In the genomic region with DNA sequence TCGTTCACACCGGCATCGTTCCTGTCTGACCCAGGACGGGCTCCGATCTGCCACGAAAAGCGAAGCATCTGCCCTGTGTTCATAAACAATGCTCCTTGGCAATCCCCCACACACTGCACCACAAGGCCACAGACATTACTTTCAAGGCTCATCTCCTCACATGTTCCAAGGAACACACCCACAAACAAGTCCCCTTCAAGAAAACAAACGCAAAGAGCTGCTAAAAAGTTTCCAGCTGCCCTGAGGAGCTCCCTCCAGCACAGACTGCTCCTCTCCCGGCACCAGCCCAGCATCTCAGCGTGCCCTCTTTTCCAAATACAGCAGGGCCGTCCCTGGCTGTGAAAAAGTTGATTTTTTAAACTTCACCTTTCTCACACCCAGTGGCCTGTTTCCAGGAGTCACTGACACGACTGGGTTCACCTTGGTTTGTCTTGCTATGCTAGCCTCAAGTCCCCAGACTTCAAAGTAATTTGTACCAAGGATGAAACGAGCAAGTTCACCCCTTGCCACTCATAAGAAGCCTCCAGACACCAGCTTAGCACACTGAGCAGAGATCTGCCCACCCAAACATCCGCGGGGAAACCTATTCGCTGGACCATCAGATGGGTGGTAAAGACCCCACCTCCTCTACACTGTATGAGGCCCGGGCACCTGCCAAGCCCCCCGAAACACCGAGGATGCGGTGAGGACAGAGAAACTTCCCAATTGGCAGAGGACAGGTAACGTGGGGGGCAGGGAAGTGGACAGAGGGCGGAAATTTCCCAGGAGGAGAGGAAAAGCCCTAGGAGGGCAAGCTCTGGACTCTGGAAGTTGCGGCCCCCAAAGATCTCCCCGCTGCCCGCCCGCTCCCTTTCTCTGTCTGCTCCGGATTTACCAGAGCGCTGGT, we compare ENCODE assay signal across 8 mouse cellular contexts. TPM values are rescaled to one million over a fixed set of nuclear protein-coding genes. Genes with fewer than 3 reads are reported as not detected.
A peak's percentile ranks its signal among the peaks of the same experiment; 100 is the strongest.
DNase-seq lines count a peak whose midpoint lies in the region; ATAC-seq and TF ChIP-seq lines count a peak whose summit lies in the region.

No protein-coding gene starts in this region.

- no peaks in the 10 kb centered on the region for H3K36me3 ChIP-seq in kidney, embryonic 14.5 days (ENCODE audit: control insufficient read depth, insufficient read depth, low read length)
- no peaks in the 10 kb centered on the region for H3K36me3 ChIP-seq in ES-Bruce4 (ENCODE audit: control insufficient read depth, insufficient read depth, low read length, poor library complexity, severe bottlenecking)
- H3K36me3 ChIP-seq in heart, postnatal 0 days (replicated peaks; ENCODE audit: control insufficient read depth, insufficient read depth, low read length): no peaks in the 10 kb centered on the region
- no peaks in the 10 kb centered on the region for H3K36me3 ChIP-seq in lung, postnatal 0 days (ENCODE audit: insufficient read depth, low read length)
- H3K36me3 ChIP-seq in stomach, embryonic 16.5 days (ENCODE audit: control insufficient read depth, insufficient read depth, low read length): no peaks in the 10 kb centered on the region

- no peak for DNase-seq in kidney, adult 9 months
- DNase-seq in cerebellum, postnatal 14 days: peak; percentile 48
- no peak for DNase-seq in heart, postnatal 0 days (ENCODE audit: low spot score)
- no peak for DNase-seq in lung, postnatal 0 days (ENCODE audit: low spot score)
- no peak for DNase-seq in layer of hippocampus, postnatal 14 days (ENCODE audit: low spot score in 2 of 2)

- WGBS in kidney, embryonic 14.5 days: 9% methylated on average over 28 of the region's 28 CpGs
- 11% methylated on average over 28 of the region's 28 CpGs for WGBS in heart, postnatal 0 days
- 6% methylated on average over 26 of the region's 28 CpGs for WGBS in lung, postnatal 0 days
- 8% methylated on average over 28 of the region's 28 CpGs for WGBS in stomach, embryonic 16.5 days

- no peaks in the 10 kb centered on the region for H3K27me3 ChIP-seq in kidney, embryonic 14.5 days (ENCODE audit: control insufficient read depth, insufficient read depth, low read length)
- H3K27me3 ChIP-seq in ES-Bruce4 (ENCODE audit: control insufficient read depth, insufficient read depth, low read length, poor library complexity, severe bottlenecking): no peaks in the 10 kb centered on the region
- H3K27me3 ChIP-seq in heart, postnatal 0 days (ENCODE audit: control insufficient read depth, insufficient read depth, low read length): peaks cover 8% of the 10 kb centered on the region; the same call in 1 of the 2 replicates
- H3K27me3 ChIP-seq in lung, postnatal 0 days (replicated peaks; ENCODE audit: insufficient read depth, low read length): no peaks in the 10 kb centered on the region
- H3K27me3 ChIP-seq in stomach, embryonic 16.5 days (ENCODE audit: control insufficient read depth, insufficient read depth, low read length): no peaks in the 10 kb centered on the region

- H3K27ac ChIP-seq in kidney, embryonic 14.5 days (ENCODE audit: low read depth, low read length): peak overlapping the region; percentile 85
- no peak overlapping the region for H3K27ac ChIP-seq in ES-Bruce4 (ENCODE audit: insufficient read depth, low read length)
- H3K27ac ChIP-seq in heart, postnatal 0 days (ENCODE audit: low read depth): peak overlapping the region; percentile 52
- H3K27ac ChIP-seq in lung, postnatal 0 days (ENCODE audit: low read length): peak overlapping the region; percentile 93
- H3K27ac ChIP-seq in stomach, embryonic 16.5 days (ENCODE audit: low read length): peak overlapping the region; percentile 91

- peak overlapping the region; percentile 65 for H3K9ac ChIP-seq in kidney, embryonic 14.5 days (ENCODE audit: low read depth, low read length)
- H3K9ac ChIP-seq in ES-Bruce4 (ENCODE audit: low read depth, poor library complexity, severe bottlenecking): peak overlapping the region; percentile 70
- peak overlapping the region; percentile 54 for H3K9ac ChIP-seq in heart, postnatal 0 days (replicated peaks; ENCODE audit: low read depth, low read length)
- peak overlapping the region; percentile 69 for H3K9ac ChIP-seq in lung, postnatal 0 days (replicated peaks; ENCODE audit: low read depth)
- H3K9ac ChIP-seq in stomach, embryonic 16.5 days (ENCODE audit: low read length): peak overlapping the region; percentile 84

- no peaks in the 10 kb centered on the region for H3K9me3 ChIP-seq in kidney, embryonic 14.5 days (ENCODE audit: control insufficient read depth, low read length)
- no peaks in the 10 kb centered on the region for H3K9me3 ChIP-seq in ES-Bruce4 (replicated peaks; ENCODE audit: control insufficient read depth, insufficient read depth, low read length, poor library complexity, severe bottlenecking)
- H3K9me3 ChIP-seq in heart, postnatal 0 days (replicated peaks; ENCODE audit: control insufficient read depth, low read length): no peaks in the 10 kb centered on the region
- no peaks in the 10 kb centered on the region for H3K9me3 ChIP-seq in lung, postnatal 0 days (ENCODE audit: low read length)
- no peaks in the 10 kb centered on the region for H3K9me3 ChIP-seq in stomach, embryonic 16.5 days (replicated peaks; ENCODE audit: control insufficient read depth, low read length)

- peak overlapping the region; percentile 73 for H3K4me3 ChIP-seq in kidney, embryonic 14.5 days (ENCODE audit: low read length)
- H3K4me3 ChIP-seq in ES-Bruce4 (ENCODE audit: low read depth, low read length): peak overlapping the region; percentile 90
- H3K4me3 ChIP-seq in heart, postnatal 0 days (ENCODE audit: low read depth, low read length): peak overlapping the region; percentile 63
- H3K4me3 ChIP-seq in lung, postnatal 0 days (ENCODE audit: low read depth, low read length): peak overlapping the region; percentile 69
- peak overlapping the region; percentile 80 for H3K4me3 ChIP-seq in stomach, embryonic 16.5 days (replicated peaks; ENCODE audit: low read length)

- no peak for TF ChIP-seq CTCF in ES-Bruce4 (IDR thresholded peaks at IDR 0.05; ENCODE audit: low read depth, low read length)
- TF ChIP-seq CTCF in heart, postnatal 0 days (IDR thresholded peaks at IDR 0.05; ENCODE audit: low read depth): no peak
- no peak for TF ChIP-seq CTCF in lung, postnatal 0 days (IDR thresholded peaks at IDR 0.05)

- peaks cover 7% of the 10 kb centered on the region for H3K4me1 ChIP-seq in kidney, embryonic 14.5 days (ENCODE audit: control insufficient read depth, insufficient read depth, low read length)
- no peaks in the 10 kb centered on the region for H3K4me1 ChIP-seq in ES-Bruce4 (ENCODE audit: control insufficient read depth, insufficient read depth, low read length)
- H3K4me1 ChIP-seq in heart, postnatal 0 days (ENCODE audit: control insufficient read depth, insufficient read depth): 0 out of 2 replicates have a peak, but pooled peaks cover 4% of the 10 kb centered on the region
- no peaks in the 10 kb centered on the region for H3K4me1 ChIP-seq in lung, postnatal 0 days (ENCODE audit: insufficient read depth, low read depth, low read length)
- peaks cover 8% of the 10 kb centered on the region for H3K4me1 ChIP-seq in stomach, embryonic 16.5 days (ENCODE audit: control insufficient read depth, insufficient read depth, low read length)

- ATAC-seq in kidney, embryonic 14.5 days (ENCODE audit: low FRiP score, low TSS enrichment): 0 out of 2 replicates have a peak, but pooled peaks have one; percentile 1
- ATAC-seq in heart, postnatal 0 days (ENCODE audit: insufficient read depth, low read depth): no peak
- ATAC-seq in lung, postnatal 0 days: no peak
- no peak for ATAC-seq in stomach, embryonic 16.5 days (ENCODE audit: insufficient read depth, low FRiP score)

- no peak for TF ChIP-seq EP300 in ES-Bruce4 (IDR thresholded peaks at IDR 0.05; ENCODE audit: insufficient read depth, low read depth, low read length)
- TF ChIP-seq EP300 in heart, postnatal 0 days (IDR thresholded peaks at IDR 0.05; ENCODE audit: low read depth): no peak
- TF ChIP-seq EP300 in lung, postnatal 0 days (IDR thresholded peaks at IDR 0.05): no peak

- peak overlapping the region; percentile 95 for H3K4me2 ChIP-seq in kidney, embryonic 14.5 days (replicated peaks; ENCODE audit: low read depth, low read length)
- peak overlapping the region; percentile 84 for H3K4me2 ChIP-seq in heart, postnatal 0 days (ENCODE audit: low read depth, low read length)
- peak overlapping the region; percentile 89 for H3K4me2 ChIP-seq in lung, postnatal 0 days (replicated peaks; ENCODE audit: low read depth, low read length)
- H3K4me2 ChIP-seq in stomach, embryonic 16.5 days (ENCODE audit: low read depth, low read length): peak overlapping the region; percentile 88

- no peak for TF ChIP-seq POLR2A in ES-Bruce4 (IDR thresholded peaks at IDR 0.05; ENCODE audit: insufficient read depth, low read length)

RNA-seq across cellular contexts. Expression of gene Dock9, which starts 0.8 kb away (rescaled TPM):
- 8.3 and 14.3 TPM in 2 replicates for polyA plus RNA-seq in kidney, embryonic 14.5 days (2014; fragmentation: Nextera tagmentation; extraction: Ambion mirVana)
- polyA plus RNA-seq in ES-Bruce4 (2011; ENCODE audit: insufficient read depth, insufficient read length, low read depth, missing spikeins): 21.0 and 21.1 TPM in 2 replicates
- total RNA-seq in heart, postnatal 0 days (2014; rRNA removed; ENCODE audit: low replicate concordance): 20.5 and 25.4 TPM in 2 replicates
- 3.8 and 4.1 TPM in 2 replicates for polyA plus RNA-seq in heart, postnatal 0 days (2015; fragmentation: Nextera tagmentation; extraction: Ambion mirVana)
- polyA plus RNA-seq in lung, postnatal 0 days (2015; fragmentation: Nextera tagmentation; extraction: Ambion mirVana): 19.8 and 22.4 TPM in 2 replicates
- 15.7 and 18.4 TPM in 2 replicates for polyA plus RNA-seq in stomach, embryonic 16.5 days (2015; fragmentation: Nextera tagmentation; extraction: Ambion mirVana)
- total RNA-seq in layer of hippocampus, postnatal 14 days (2021): 100 to 1,000 TPM; 256 to 267 TPM

Comparison
In these comparisons a context has a peak if more than half of its experiments do, and no peak if none do; other contexts are left out.
1. DNase-seq: peak in cerebellum, postnatal 14 days (2 of 2); none in kidney, adult 9 months (single experiment), heart, postnatal 0 days (single experiment), lung, postnatal 0 days (single experiment) and layer of hippocampus, postnatal 14 days (0 of 2).
2. Peak in every context shown above with its lines, with median percentiles within 50 percentile points of each other: H3K4me2 ChIP-seq, H3K4me3 ChIP-seq and H3K9ac ChIP-seq.